Mouse (Mus musculus): Measurements from ENCODE around the gene 4933414I15Rik.

4933414I15Rik gene

DNA sequence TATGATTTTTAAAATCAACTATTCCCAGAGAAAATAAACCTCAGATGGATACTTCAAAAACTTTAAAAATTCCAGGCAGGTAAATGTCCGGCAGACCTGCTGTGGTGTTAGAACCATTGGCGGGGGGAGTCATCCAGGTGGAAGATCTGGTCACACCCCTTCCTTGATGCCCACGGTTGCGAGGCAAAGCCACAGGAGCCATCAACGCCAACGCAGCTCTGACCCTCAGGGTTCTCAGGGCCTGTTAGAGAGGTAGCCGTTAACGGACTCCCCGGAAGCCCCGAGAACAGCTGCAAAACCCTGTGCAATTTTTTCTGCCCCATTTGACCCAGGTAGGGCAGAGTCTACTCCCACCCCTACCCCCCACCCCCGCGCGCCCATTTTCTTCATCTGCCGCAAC is at the start of gene 4933414I15Rik:
Gene 4933414I15Rik (minus strand): TSS at position 260 of the 400 bp plus-strand sequence.
- no peak for DNase-seq

DNA sequence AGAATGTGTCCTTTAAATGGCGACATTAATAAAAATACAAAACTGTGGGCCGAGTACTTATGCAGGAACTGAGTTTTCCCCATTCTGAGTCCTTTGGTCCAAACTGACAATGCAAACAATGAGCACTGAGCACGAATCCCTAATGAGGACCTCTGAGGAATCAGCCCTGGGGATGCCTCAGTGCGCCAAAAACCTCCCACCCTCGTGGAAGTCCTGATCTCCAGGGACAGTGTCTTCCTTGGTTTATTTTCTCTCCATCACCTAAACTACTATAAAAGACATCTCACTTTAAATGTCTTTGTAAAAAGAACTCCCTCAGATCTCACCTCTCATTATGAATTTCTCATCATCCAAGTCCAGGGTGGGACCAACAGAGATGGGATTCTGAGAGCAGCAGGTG is 38.1 kb upstream of the 4933414I15Rik start, which contains the start of gene Olfr1377:
Gene Olfr1377 (plus strand): TSS at position 301 of the 400 bp plus-strand sequence.
- no peak for DNase-seq

DNA sequence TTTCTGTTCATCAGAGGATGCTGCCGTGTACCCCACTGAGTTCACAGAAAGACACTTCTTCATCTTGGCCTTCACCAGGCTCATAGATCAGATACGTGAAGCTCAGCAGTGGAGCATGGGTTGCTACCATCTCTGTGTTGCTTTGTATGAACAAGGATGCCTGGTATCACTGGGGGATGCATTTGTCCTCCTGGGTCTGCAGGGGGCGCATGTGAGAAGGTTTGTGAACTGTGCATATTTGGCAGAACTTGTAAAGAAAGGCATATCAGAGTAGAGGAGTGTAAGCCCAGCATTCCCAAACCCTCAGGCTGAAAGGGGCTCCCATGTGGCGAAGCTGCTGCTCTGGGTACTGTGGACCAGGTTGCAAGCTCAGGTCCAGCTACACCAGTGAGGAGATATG is 33.7 kb upstream of the 4933414I15Rik start:
- DNase-seq: no peak

DNA sequence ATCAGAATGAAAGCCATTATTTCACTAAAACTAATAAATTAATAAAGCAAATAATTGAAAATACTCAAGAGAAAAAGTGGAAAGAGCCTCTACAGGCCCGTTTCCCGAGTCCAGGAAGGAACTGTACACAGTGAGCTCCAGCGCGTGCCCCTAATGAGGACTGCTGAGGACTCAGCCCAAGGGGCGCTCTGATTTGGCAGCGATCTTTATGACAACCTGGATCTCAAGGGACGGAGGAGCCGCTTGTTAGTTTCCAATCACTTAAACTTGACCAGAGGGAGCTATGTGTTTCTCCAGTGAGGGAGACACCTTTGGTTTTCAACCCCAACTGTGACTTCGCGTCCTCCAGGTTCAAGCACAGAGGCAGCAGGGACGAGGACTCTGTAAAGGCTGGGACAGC is 22.7 kb upstream of the 4933414I15Rik start, which contains the start of gene Olfr1378:
Gene Olfr1378 (plus strand): TSS at position 301 of the 400 bp plus-strand sequence.
- no peak for DNase-seq

DNA sequence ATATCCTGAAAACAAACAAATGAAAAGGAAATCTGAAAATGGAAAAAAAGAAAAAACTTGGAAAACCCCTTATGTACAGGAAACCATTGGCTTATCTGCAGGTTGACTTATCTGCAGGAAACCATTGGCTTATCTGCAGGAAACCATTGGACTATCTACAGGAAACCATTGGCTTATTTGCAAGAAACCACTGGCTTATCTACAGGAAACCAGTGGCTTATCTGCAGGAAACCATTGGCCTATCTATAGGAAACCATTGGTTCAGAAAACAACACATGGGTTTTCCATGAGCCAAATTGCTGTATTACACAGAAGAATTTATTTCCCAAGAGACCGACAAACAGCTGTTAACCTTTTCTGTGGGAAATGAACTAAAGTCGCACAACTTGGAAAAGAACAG is 21.3 kb upstream of the 4933414I15Rik start:
- DNase-seq: no peak

DNA sequence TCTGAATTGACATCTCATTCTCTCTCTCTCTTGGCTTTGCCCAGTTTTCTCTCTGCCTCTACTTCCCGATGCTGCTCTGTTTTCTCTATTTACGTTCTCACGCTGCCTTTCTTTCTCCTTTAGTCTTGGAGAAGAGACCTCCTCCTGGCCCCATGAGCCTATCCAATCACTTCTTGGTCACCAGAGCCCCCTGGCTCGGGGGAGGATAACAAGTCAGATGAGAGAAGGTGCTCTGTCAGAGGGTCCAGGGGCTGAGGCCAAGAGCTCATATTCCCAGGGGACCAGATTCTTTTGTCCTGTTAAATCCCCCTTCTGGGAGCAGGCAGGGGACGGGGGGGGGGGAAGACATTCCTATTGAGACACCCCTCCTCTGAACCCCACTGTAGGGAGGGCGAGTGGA is 10.1 kb upstream of the 4933414I15Rik start, which contains the start of gene Prop1:
Gene Prop1 (minus strand): TSS at position 101 of the 400 bp plus-strand sequence.
- DNase-seq: no peak

DNA sequence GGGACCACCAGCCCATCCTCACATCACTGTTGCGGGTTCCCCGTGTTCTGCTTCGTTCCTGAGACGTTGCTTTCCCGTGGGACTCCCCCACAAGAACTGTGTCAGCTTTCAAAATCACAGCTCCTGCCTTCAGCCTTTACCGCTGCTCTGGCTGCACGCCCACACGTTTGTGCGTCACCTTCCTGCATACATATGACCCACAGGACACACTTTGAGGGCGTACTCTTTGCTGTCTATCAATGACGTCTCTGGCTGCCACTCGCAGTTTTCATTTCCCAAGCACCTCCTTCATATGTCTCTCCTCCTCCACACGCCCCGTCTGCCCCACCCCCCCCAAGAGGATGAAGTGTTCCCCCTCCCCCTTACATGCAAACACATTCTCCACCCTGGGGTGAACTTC is 8.7 kb upstream of the 4933414I15Rik start:
- no peak for DNase-seq

DNA sequence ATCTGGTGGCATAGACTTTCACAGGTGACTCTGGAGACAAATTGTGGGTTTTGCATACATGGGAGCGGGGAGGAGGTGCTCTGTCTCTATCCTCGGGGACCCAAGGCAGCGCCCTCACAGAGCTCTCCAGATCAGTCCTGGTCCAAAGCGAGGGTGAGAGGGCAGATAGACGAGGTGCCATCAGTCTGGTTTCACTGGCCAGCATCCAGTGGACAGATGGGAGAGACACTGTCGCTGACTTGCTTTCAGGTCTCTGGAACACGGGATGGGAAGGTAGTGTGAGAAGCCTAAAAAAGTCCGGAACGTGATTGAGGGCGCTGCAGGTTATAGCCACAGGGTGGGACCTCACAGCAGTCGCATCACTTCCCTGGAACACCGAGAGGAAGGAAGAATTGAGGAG is 1.2 kb downstream of the 4933414I15Rik start:
- no peak for DNase-seq

DNA sequence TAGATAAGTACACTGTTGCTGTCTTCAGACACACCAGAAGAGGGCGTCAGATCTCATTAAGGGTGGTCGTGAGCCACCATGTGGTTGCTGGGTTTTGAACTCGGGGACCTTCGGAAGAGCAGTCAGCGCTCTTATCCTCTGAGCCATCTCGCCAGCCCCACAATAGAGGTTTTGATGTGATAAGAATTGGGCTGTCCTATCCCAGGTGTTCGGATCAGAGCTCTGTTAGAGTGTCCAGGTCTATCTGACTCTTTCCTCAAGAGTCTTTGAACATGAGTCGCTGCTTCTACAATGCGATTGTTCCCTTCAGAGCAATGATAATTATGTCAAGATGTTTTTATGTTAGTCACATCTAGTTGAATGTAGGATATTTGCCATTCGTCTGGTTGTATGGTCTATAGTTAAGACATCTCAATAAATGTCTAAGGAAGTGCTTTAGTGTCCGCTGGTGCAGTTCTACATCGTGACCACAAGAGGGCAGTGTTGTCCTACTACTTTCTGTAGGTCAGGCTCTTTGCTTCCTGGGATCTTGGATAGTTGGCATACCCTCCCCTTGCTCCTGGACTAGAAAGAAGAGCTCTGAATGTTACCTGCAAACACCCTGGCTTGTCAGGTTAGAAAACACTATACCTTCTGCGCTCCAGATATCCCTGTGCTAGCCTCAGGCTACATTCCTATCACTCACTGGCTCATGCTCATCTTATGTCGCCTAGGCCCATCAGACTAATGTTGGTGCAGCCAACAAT is 3.8 kb downstream of the 4933414I15Rik start:
- DNase-seq: no peak

DNA sequence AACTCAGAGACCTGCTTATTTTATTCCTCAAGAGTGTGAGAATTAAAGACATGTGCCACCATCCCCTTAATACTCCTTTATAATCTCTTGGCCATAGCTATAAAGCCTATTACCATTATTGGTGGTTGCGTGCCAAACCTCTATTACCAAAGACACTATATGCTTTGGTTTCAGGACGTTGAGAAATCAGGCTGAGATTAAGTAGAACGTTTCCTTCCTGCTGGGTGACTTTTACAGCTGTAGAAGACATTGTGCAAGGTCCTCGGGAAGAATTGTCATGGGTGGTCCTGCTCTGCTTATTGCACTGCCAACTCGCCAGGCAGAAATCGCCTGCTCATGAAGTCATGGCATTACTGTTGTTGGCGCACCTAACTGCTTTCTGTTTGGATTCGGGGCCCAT is 5.1 kb downstream of the 4933414I15Rik start:
- DNase-seq: no peak

DNA sequence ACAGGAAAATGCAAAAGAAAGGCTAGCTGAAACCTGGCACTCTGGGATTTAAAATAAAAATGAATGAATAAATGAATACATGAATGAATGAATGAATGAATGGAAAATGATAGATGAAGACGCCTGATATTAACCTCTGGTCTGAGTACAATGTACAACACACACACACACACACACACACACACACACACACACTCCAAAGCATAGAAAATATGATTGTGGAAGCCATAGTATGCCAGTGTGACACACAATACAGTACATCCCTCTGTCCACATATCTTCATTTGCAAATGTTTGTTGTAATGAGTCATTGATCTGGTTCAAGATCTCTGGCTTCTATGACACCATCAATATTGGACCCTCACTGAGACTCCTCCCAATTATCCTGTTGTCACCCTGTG is 11.5 kb downstream of the 4933414I15Rik start:
- DNase-seq: no peak

DNA sequence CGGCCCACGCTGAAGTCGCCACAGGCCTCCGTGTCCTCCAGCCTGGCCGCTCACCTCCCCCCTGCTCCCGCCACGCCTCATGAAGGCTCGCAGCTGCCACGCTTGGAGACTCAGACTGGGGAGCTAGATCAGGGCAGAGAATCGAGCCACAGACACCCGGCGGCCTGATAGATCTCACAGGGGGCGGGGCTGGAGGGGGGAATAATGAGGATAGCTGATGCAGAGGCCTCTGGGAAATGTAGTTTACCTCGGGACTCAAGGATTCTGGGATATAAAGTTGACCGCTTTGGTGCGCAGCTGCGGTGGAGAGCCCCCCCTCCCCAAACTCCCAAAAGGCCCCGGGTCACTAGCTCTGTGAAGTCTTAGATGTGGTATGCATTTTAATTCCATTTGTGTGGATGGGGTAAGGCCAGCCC is 12.1 kb downstream of the 4933414I15Rik start, which contains the start of gene Zfp354b:
Gene Zfp354b (minus strand): TSS at position 183 of the 416 bp plus-strand sequence.
- DNase-seq: peak; percentile 72

DNA sequence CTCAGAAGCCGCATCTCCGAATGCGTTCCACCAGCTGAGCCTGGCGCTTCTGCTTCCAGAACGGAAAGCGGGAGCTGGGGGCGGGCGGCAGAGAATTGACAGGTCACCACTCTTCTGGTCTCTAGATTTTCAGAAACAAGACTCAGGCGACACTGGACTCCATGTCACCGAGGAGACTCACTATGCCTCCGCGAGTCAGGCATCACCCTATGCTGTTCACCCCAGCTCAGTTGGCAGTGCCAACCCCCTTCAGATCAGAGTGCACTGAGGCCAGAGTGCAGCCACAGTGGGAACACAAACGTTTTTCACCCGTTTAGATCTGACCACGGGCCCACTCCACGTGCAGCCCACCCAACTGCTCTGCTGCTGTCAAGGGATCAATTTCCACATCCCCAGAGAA is 12.5 kb downstream of the 4933414I15Rik start:
- DNase-seq: no peak

DNA sequence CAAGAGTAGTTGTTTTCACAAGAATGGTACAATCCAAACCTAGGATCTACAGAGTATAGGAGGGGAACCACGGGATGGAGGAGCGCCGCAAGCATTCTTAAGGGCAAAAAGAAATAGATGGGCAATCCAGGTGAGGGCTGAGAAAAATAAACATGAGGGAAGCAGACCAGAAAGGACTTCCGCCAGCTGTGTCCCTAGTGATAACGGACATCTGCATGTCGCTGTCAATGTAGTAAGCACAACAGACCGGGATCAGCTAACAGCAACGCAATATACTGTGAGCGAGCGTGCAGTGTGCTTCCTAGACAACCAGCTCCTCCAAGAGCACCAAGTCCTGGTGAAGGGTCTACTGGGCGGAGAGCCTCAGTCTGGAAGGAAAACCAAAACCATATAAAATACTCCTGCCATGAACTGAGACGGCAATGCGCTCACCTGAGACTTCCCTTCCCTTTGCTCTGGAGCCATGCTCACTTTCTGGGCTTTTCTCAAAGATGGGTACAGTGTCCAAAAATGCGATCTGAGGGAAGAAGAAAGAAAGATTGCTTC is 13.0 kb downstream of the 4933414I15Rik start:
- no peak for DNase-seq

DNA sequence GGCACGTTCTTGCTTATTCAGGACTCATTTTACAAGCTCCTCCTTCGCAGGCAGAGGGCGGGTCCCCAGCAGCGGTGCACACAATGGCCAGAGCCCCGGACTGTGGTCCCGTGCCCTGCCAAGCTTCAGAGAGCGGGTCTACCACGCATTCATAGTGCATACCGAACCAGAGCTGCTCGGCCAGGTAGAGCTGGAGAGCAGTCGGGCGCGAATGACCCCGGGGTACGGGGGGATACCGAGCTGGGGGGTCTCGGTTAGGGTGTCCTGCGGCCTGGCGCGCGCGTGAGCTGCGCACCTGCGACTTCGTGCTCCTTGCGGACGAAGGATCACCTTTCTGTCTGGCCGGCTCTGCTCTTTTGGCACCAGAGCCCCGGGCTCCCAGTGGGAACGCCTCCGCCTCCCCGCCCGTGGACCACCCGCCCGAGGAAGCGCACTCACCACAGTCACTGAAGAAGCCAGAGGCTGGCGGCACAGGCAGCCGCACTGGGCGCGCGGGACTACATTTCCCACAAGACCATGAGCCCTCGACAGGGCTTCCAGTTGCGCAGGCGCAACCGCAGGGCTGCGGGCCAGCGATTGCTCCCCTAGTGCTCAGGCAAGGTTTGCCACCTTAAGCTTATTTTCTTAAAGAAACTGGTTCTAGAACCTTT is 27.8 kb downstream of the 4933414I15Rik start, which contains the start of gene Zfp2:
Gene Zfp2 (minus strand): TSS at position 495 of the 650 bp plus-strand sequence.
- peak; percentile 93 for DNase-seq

DNA sequence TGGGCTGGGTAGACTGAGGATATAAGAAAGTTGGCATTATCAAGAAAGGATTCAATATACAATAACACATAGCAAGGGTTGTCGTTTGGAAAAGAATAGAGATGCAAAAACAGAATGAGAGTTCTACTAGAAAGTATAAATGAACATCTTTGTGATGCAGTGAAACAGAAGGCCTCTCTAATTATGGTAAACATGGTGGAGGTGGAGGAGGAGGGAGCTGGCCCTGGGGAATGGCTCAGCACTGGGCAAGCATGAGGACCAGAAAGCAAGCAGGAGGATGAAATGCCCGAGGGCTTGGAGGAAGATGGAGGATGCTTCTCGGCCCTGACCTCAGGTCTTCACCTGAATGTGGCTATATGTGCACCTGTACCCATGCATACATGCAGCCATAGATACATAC is 29.1 kb downstream of the 4933414I15Rik start:
- DNase-seq: no peak

DNA sequence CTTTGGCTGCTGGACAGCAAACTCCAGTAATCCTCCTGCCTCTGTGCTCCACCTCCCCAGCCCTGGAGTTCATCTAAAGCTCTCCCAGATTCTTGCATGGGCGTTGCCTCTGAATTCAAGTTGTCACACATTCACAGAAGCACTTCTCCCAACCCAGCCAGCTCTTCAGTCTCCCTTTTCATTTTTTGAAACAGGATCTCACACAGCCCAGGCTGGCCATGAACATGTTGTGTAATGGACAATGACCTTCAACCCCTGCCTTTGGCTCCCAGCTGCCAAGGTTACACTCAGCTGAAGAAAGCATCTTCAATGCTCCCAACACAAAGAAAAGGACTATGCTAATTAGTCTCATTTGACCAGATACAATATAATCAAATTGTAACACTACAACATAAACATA is 30.3 kb downstream of the 4933414I15Rik start:
- DNase-seq: no peak

DNA sequence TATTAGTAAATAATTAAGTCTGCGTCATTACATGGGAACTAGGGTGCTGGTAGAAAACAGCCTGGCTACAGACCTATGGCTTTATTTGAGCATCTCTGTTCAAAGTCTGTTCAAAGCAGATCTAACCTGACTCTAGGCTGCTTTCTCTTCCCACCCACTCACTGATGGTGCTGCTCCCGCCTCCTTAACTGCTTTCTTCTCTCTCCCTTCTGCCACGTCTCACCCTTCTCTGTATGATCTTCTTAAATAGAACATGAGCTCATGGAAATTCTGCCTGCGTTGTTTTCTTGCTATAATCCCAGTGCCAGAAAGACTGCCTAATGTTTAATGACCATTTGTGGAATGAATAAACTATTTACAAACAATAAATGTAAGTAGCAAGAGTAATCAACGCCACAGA is 35.4 kb downstream of the 4933414I15Rik start:
- no peak for DNase-seq

DNA sequence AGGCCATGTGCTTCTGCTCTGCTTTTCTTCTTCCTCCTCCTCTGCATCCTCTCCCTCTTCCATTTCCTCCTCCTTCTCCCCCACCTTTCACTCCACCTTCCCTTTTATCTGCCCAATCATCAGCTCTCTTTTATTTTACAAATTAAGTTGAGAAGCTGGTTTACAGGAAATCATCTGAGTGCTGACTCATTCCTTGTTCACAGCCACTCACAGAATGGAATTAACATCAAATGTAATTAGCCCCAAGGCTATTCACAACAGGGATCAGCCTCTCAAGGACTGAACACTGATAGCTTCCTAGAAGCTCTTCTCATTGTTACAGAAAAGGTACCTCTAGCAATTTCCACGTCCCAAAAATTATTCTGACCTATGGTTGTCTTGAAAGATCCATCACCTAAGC is 46.2 kb downstream of the 4933414I15Rik start:
- no peak for DNase-seq

DNA sequence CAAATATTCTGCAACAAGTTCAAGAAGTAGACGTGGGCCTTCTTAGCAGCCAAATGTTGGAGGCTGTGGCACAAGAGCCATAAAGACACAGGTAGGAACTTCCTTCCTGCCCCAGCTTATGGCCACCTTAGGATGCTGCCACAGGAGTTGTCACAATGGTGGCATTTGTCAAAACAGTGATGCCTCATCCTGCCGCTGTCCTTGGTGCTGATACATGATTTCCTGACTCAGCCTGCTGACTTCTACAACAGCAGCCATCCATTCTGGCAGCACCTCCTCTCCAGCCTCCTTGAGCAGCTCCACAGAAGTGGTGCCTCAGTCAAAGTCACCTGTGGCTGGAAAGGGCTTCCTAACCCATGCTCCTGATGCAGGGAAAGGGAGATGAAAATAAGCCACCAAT is 51.1 kb downstream of the 4933414I15Rik start:
- DNase-seq: peak; percentile 62
